Mouse (Mus musculus): ENCODE measurements around the gene Obox5. TPM values are rescaled to one million over a fixed set of nuclear protein-coding genes. Genes with fewer than 3 reads are reported as not detected.
"Not testable (repeated sequence)": the region's sequence is repeated elsewhere in the genome, so short reads cannot be mapped to it uniquely, and the experiment has no call there.

The Obox5 gene
- not detected for total RNA-seq (2021)
- long read RNA-seq, experiment 1: 0 reads
- long read RNA-seq, experiment 2: 0 reads

DNA sequence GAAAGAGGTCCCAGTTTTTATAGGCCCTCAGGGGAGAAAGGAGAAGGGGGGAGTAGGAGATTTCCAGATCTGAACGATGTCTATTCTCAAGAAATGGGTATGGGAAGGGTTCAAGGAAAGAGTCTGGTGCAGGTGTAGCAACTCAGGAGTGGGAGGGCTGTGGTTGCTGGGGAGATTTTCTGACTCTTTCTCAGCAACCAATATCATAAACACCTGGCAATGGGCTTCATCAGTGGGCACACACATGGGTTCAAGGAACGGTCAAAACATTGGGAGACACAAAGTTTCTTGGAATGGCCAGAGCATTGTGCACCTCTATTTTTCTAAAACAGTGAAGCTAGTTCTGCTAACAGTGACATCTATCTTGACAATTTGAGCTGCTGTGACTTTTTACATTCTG, at the start of gene Obox5:
Gene Obox5 (plus strand): TSS at position 301 of the 400 bp plus-strand sequence.
- DNase-seq (ENCODE audit: low spot score in 2 of 2): not testable (repeated sequence)

DNA sequence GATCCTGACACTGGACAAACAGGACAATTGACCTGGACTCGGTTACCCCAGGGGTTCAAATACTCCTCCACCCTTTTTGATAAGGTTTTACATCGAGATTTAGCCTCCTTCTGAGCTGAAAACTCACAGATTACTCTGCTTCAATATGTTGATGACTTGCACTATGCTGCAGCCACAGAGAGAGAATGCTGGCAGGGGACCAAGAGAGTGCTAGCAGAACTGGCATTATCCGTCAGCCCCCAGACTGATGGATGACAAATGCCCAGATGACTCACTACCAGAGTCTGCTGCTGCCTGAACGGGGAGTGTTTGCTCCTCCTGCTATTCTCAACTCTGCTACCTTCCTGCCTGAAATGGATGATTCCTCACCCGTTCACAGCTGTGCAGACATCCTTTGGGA, 635 bp upstream of the Obox5 start:
- DNase-seq (ENCODE audit: low spot score in 2 of 2): peak in 1 of 2 experiments; percentile 9

Other genes starting within 250 kb of the Obox5 start
- gene Obox3, start 110.2 kb upstream of the Obox5 start, total RNA-seq (2021): not detected
- not detected for gene Obox6, start 89.5 kb downstream of the Obox5 start, total RNA-seq (2021)
- not detected for gene Crx, start 129.8 kb downstream of the Obox5 start, total RNA-seq (2021)
- under 1 TPM in 1 of 2 experiments, not detected in 1; 0.19 TPM for gene Crxos, start 132.5 kb downstream of the Obox5 start, total RNA-seq (2021)
- 1,000 to 10,000 TPM; 1,080 TPM for gene Selenow, start 172.3 kb downstream of the Obox5 start, total RNA-seq (2021)
- gene Nop53, start 195.9 kb downstream of the Obox5 start, total RNA-seq (2021): 100 to 1,000 TPM; 116 to 129 TPM
- 1 to 10 TPM; 4.5 to 6.1 TPM for gene Ehd2, start 217.4 kb downstream of the Obox5 start, total RNA-seq (2021)

All from left cerebral cortex, adult 18-20 months (tissue).